Mouse (Mus musculus) ovary, postnatal 10 days (tissue): Measurements from ENCODE around the gene Qars.

ENCODE experiments used
- DNase-seq: peaks from one replicate; pipeline ENCODE4 v3.0.0; 2022; ENCODE audit warnings: low spot score

Gene Qars

GRCm38 (mm10) chr9:108530954-108531353 lies 23.4 kb downstream of the Qars start:
- DNase-seq: no peak

- no peak for DNase-seq
These were observed 24.0 kb downstream of the Qars start for GRCm38 (mm10) chr9:108531496-108531895.

- no peak for DNase-seq
These were observed 33.3 kb downstream of the Qars start for GRCm38 (mm10) chr9:108540846-108541245.

GRCm38 (mm10) chr9:108545986-108546385 lies 38.5 kb downstream of the Qars start:
- no peak for DNase-seq

- no peak for DNase-seq
These were observed 39.4 kb downstream of the Qars start for GRCm38 (mm10) chr9:108546875-108547274.

GRCm38 (mm10) chr9:108559169-108559568 lies 51.7 kb downstream of the Qars start:
- DNase-seq: no peak

DNA sequence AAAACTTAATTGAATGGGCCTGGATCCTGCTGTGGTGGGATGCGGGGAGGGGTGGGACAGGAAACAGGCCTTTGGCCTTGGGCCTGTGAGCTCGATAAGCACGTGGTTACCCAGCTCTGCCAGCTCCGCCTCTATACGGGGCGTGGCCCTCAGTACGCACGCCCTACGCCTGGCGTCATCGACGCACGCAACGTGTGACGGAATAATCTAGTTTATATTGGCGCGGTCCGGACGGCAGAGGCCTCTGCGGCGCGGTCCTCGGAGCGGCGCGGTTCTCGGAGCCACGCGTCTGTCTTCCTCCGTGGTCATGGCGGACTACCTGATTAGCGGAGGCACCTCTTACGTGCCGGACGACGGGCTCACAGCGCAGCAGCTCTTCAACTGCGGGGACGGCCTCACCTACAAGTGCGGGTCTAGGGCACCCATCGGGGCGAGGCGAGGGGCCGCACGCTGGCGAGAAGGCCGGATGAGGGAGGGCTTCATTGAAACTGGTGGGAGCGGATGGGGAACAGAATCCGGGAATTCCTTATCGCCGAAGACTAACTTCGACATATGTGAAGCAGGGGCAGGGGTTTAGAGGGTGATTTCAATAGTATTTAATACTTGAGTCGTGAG lies 52.8 kb downstream of the Qars start, which contains the start of gene Impdh2:
Gene Impdh2, plus strand, starts transcription at position 60 of the 615 bp plus-strand sequence.
- DNase-seq: peak; percentile 78

GRCm38 (mm10) chr9:108563671-108564070 lies 56.2 kb downstream of the Qars start:
- DNase-seq: no peak

- DNase-seq: no peak
These were observed 56.6 kb downstream of the Qars start for GRCm38 (mm10) chr9:108564131-108564530.
